Mouse (Mus musculus): ENCODE measurements around the gene Pxn.

DNA sequence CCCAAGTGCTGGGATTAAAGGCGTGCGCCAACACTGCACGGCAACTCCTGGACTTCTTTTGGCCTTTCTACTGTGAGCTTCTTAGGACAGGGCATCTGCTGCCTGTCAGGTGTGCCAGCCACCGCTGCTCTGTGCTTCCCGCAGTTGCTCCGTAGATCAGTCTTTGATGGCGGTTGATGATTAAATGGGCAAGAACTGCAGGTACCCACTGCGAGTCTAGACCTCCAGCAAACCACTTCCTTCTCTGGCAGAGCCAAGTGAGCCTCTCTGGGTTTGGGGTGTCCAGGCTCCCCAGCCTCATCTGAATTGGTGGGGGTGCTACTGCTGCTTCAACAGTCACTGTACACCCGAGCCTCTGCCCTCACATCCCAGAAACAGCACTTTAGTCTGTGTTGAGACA is 11.0 kb downstream of the Pxn start:
- TF ChIP-seq MAX (IDR thresholded peaks at IDR 0.05; ENCODE audit: low read depth), result no peak
- no peak for TF ChIP-seq USF1 (IDR thresholded peaks at IDR 0.05; ENCODE audit: low read depth)
